Mouse (Mus musculus): Measurements from ENCODE around the gene Mcu. TPM values are rescaled to one million over a fixed set of nuclear protein-coding genes. Genes with fewer than 3 reads are reported as not detected.
A peak's percentile ranks its signal among the peaks of the same experiment; 100 is the strongest.

Mcu gene
- polyA plus RNA-seq, 1 experiment: 13.1 TPM

DNA sequence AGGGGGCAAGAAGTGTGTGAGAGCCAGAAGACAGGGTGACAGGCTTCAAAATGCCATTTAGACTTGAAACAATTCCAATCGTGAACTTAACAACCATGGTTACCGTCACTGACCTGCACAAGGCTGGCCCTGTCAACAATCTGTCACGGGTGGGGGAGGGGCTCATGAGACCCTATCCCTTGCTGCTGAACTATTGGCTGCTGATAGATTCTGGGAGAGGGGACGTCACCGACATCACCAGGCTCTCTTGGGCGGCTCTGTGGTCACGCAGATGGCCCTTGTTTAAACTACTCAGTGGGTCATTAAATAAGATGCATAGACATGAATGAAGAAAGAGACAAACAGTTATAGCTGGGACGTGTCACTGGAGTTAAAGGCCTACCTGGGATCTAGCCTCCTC, 171.9 kb downstream of the Mcu start:
- TF ChIP-seq POLR2A (IDR thresholded peaks at IDR 0.05; ENCODE audit: borderline replicate concordance, extremely low read depth, low read depth, low read length) (no peak), CTCF (IDR thresholded peaks at IDR 0.05; ENCODE audit: insufficient read depth, low read length) (no peak)
- 75% methylated on average over 8 of the region's 8 CpGs for WGBS
- DNase-seq: no peak
- Histone ChIP-seq H3K4me1 (ENCODE audit: control insufficient read depth, insufficient read depth, low read length) (peaks cover 8% of the 10 kb centered on the region; the same call in 1 of the 2 replicates), H3K4me3 (replicated peaks; ENCODE audit: extremely low read depth, low read depth, low read length) (no peak overlapping the region)

DNA sequence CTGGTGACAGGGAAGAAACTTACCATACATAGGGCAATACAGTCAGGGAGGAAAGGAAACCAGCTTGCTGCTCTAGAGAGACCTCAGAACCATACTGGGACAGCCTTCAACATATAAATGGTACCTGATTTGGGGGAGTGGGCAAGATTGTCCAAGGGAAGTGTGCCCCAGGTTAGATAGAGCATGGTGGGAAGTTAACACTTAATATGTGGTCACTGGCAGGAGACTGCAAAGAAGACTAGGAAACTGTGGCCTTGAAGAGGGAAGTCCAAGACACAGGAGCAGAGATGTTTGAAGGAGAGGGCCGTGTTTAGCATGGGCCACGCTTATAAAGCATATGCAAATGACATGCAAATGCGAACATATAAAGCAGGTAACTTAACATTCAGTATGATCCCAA, 172.4 kb downstream of the Mcu start:
- no peak for DNase-seq
- H3K4me1 ChIP-seq (ENCODE audit: control insufficient read depth, insufficient read depth, low read length): peaks cover 12% of the 10 kb centered on the region
- H3K4me3 ChIP-seq (replicated peaks; ENCODE audit: extremely low read depth, low read depth, low read length): no peak overlapping the region
- WGBS: 94% methylated on average over 3 of the region's 3 CpGs
- TF ChIP-seq POLR2A (IDR thresholded peaks at IDR 0.05; ENCODE audit: borderline replicate concordance, extremely low read depth, low read depth, low read length) (no peak), CTCF (IDR thresholded peaks at IDR 0.05; ENCODE audit: insufficient read depth, low read length) (no peak)

GRCm38 (mm10) chr10:59443212-59443611, 173.3 kb downstream of the Mcu start:
- TF ChIP-seq POLR2A (IDR thresholded peaks at IDR 0.05; ENCODE audit: borderline replicate concordance, extremely low read depth, low read depth, low read length): no peak
- TF ChIP-seq CTCF (IDR thresholded peaks at IDR 0.05; ENCODE audit: insufficient read depth, low read length): no peak
- Histone ChIP-seq H3K4me1 (ENCODE audit: control insufficient read depth, insufficient read depth, low read length) (peaks cover 14% of the 10 kb centered on the region), H3K4me3 (replicated peaks; ENCODE audit: extremely low read depth, low read depth, low read length) (no peak overlapping the region)
- WGBS: 11% methylated on average over 7 of the region's 7 CpGs
- DNase-seq: no peak

- DNase-seq: no peak
- H3K4me3 ChIP-seq (replicated peaks; ENCODE audit: extremely low read depth, low read depth, low read length): no peak within 1 kb of the TSS
- peaks cover 14% of the 10 kb centered on the region for H3K4me1 ChIP-seq (ENCODE audit: control insufficient read depth, insufficient read depth, low read length)
- 66% methylated on average over 11 of the region's 11 CpGs for WGBS
- no peak for TF ChIP-seq CTCF (IDR thresholded peaks at IDR 0.05; ENCODE audit: insufficient read depth, low read length)
- no peak for TF ChIP-seq POLR2A (IDR thresholded peaks at IDR 0.05; ENCODE audit: borderline replicate concordance, extremely low read depth, low read depth, low read length)
Measured at GRCm38 (mm10) chr10:59441735-59442134, 174.8 kb downstream of the Mcu start, which contains the start of gene Oit3. Gene Oit3 (minus strand): TSS chr10:59441778.

DNA sequence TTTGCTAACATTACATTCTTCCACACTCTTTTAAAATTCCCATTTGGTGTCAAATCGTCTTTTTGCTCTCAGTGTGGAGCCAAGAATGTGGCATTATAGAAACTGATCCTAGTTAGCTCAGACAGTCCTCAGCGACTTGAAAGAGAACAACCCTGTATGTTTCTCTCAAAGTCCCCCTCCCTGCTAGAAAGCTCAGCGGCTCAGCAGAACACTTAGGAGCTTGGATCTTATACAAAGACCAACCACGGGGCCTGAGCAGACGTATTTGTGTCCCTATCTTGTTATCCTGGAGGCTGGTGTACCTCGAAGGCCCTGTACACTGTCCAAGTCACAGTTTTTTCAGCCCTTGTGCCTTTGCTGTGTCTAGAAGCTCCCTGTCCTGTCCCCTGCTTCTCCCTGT, 176.3 kb downstream of the Mcu start:
- Histone ChIP-seq H3K4me1 (ENCODE audit: control insufficient read depth, insufficient read depth, low read length) (peaks cover 14% of the 10 kb centered on the region), H3K4me3 (replicated peaks; ENCODE audit: extremely low read depth, low read depth, low read length) (no peak overlapping the region)
- DNase-seq: no peak
- TF ChIP-seq POLR2A (IDR thresholded peaks at IDR 0.05; ENCODE audit: borderline replicate concordance, extremely low read depth, low read depth, low read length) (no peak), CTCF (IDR thresholded peaks at IDR 0.05; ENCODE audit: insufficient read depth, low read length) (no peak)
- 51% methylated on average over 6 of the region's 6 CpGs for WGBS

- peak; percentile 50 for DNase-seq
- WGBS: 14% methylated on average over 5 of the region's 5 CpGs
Measured at GRCm38 (mm10) chr10:59439508-59439931, 177.0 kb downstream of the Mcu start.

GRCm38 (mm10) chr10:59438651-59439050, 177.8 kb downstream of the Mcu start:
- TF ChIP-seq CTCF (IDR thresholded peaks at IDR 0.05; ENCODE audit: insufficient read depth, low read length): no peak
- TF ChIP-seq POLR2A (IDR thresholded peaks at IDR 0.05; ENCODE audit: borderline replicate concordance, extremely low read depth, low read depth, low read length): no peak
- H3K4me3 ChIP-seq (replicated peaks; ENCODE audit: extremely low read depth, low read depth, low read length): no peak overlapping the region
- WGBS: 91% methylated on average over 12 of the region's 12 CpGs
- DNase-seq: no peak
- peaks cover 14% of the 10 kb centered on the region for H3K4me1 ChIP-seq (ENCODE audit: control insufficient read depth, insufficient read depth, low read length)

More at GRCm38 (mm10) chr10:59439508-59439931, 177.0 kb downstream of the Mcu start:
- no peak overlapping the region for H3K4me3 ChIP-seq (replicated peaks; ENCODE audit: extremely low read depth, low read depth, low read length)
- TF ChIP-seq CTCF (IDR thresholded peaks at IDR 0.05; ENCODE audit: insufficient read depth, low read length) (no peak), POLR2A (IDR thresholded peaks at IDR 0.05; ENCODE audit: borderline replicate concordance, extremely low read depth, low read depth, low read length) (no peak)
- H3K4me1 ChIP-seq (ENCODE audit: control insufficient read depth, insufficient read depth, low read length): peaks cover 14% of the 10 kb centered on the region

GRCm38 (mm10) chr10:59435746-59436145, 180.7 kb downstream of the Mcu start:
- no peak for TF ChIP-seq POLR2A (IDR thresholded peaks at IDR 0.05; ENCODE audit: borderline replicate concordance, extremely low read depth, low read depth, low read length)
- 94% methylated on average over 18 of the region's 18 CpGs for WGBS
- Histone ChIP-seq H3K4me1 (ENCODE audit: control insufficient read depth, insufficient read depth, low read length) (peaks cover 6% of the 10 kb centered on the region), H3K4me3 (replicated peaks; ENCODE audit: extremely low read depth, low read depth, low read length) (no peak overlapping the region)
- DNase-seq: no peak

DNA sequence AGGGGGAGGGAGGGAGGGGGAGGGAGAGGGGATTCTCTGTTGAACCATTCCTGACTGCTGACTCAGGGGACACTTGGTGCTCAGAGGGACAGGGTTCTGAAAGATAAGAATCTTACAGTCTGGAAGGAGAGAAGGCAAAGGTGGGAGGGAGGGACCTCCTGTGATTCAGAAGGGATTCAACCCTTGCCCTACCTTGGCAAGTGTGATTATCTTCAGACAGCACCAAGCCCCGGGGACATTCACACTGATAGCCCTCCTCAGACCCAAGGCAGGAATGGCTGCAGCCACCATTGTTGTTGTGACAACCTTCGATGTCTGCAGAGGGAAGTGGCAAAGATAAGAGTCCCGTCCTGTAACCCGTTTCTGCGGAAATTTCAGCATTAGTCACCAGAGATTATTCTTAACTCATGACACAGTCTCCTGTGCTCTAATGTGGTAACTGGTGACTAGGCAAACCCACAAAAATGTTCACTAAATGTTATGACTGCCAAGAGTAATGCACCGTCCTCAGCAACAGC, 185.7 kb downstream of the Mcu start:
- no peak for DNase-seq
- Histone ChIP-seq H3K4me3 (replicated peaks; ENCODE audit: extremely low read depth, low read depth, low read length) (no peak overlapping the region), H3K4me1 (ENCODE audit: control insufficient read depth, insufficient read depth, low read length) (no peaks in the 10 kb centered on the region)
- WGBS: 22% methylated on average over 6 of the region's 6 CpGs
- TF ChIP-seq POLR2A (IDR thresholded peaks at IDR 0.05; ENCODE audit: borderline replicate concordance, extremely low read depth, low read depth, low read length): no peak
- no peak for TF ChIP-seq CTCF (IDR thresholded peaks at IDR 0.05; ENCODE audit: insufficient read depth, low read length)

GRCm38 (mm10) chr10:59429448-59430135, 186.9 kb downstream of the Mcu start:
- TF ChIP-seq CTCF (IDR thresholded peaks at IDR 0.05; ENCODE audit: insufficient read depth, low read length) (no peak), POLR2A (IDR thresholded peaks at IDR 0.05; ENCODE audit: borderline replicate concordance, extremely low read depth, low read depth, low read length) (no peak)
- no peak overlapping the region for H3K4me3 ChIP-seq (replicated peaks; ENCODE audit: extremely low read depth, low read depth, low read length)
- no peak for DNase-seq
- H3K4me1 ChIP-seq (ENCODE audit: control insufficient read depth, insufficient read depth, low read length): no peaks in the 10 kb centered on the region
- WGBS: 75% methylated on average over 16 of the region's 16 CpGs

All from lung, adult 2 months (tissue).